Mouse (Mus musculus) embryonic facial prominence, embryonic 14.5 days (tissue): ENCODE data around the gene Pex12. TPM values are rescaled to one million over a fixed set of nuclear protein-coding genes. Genes with fewer than 3 reads are reported as not detected.

Experiments
- ATAC-seq: fragments of 200-750 bp; cut with Nextera tagmentation; 2 replicates; pipeline ENCODE4 v1.8.0; 2017; ENCODE audit warnings: low read depth, moderate number of reproducible peaks, moderate TSS enrichment
- DNase-seq: peaks from one replicate; pipeline ENCODE4 v3.0.0-alpha.2; 2015; ENCODE audit warnings: low spot score
- H3K27ac ChIP-seq: fragments of 300-500 bp; sonication (generic); replicated peaks from 2 replicates; pipeline ENCODE4 v1.5.1; 2014; ENCODE audit warnings: low read depth, mild to moderate bottlenecking, low read length, moderate library complexity
- H3K27me3 ChIP-seq: fragments of 300-500 bp; sonication (generic); replicated peaks from 2 replicates; pipeline ENCODE4 v1.6.1; 2014; ENCODE audit warnings: low read length; ENCODE audit not compliant: control insufficient read depth, insufficient read depth
- H3K36me3 ChIP-seq: fragments of 300-500 bp; sonication (generic); 2 replicates; pipeline ENCODE4 v1.6.1; 2014; ENCODE audit warnings: low read length, mixed read lengths; ENCODE audit not compliant: control insufficient read depth, insufficient read depth
- H3K4me1 ChIP-seq: fragments of 300-500 bp; sonication (generic); 2 replicates; pipeline ENCODE4 v1.6.1; 2014; ENCODE audit warnings: antibody characterized with exemption, low read length; ENCODE audit not compliant: control insufficient read depth, insufficient read depth
- H3K4me2 ChIP-seq: fragments of 300-500 bp; sonication (generic); 2 replicates; pipeline ENCODE4 v1.6.1; 2014; ENCODE audit warnings: low read depth, mild to moderate bottlenecking, low read length, moderate library complexity, mixed read lengths
- H3K4me3 ChIP-seq: fragments of 300-500 bp; sonication (generic); 2 replicates; pipeline ENCODE4 v1.5.1; 2014; ENCODE audit warnings: low read depth, mild to moderate bottlenecking, low read length
- H3K9ac ChIP-seq: fragments of 300-500 bp; sonication (generic); 2 replicates; pipeline ENCODE4 v1.6.1; 2014; ENCODE audit warnings: low read depth, mild to moderate bottlenecking, low read length, moderate library complexity, mixed read lengths
- H3K9me3 ChIP-seq: fragments of 300-500 bp; sonication (generic); 2 replicates; pipeline ENCODE4 v1.6.1; 2016; ENCODE audit warnings: low read length; ENCODE audit not compliant: control insufficient read depth
- WGBS: fragments of 180-500 bp; shearing (Covaris S2); extraction: QIAGEN DNeasy Blood & Tissue Kit; methylation state at CpG from one replicate; pipeline ENCODE4 v1.1.7; 2014; 5-methylcytosine and 5-hydroxymethylcytosine counted together
- polyA plus RNA-seq: library from polyadenylated mRNA; unstranded; fragments of >200 nt; fragmentation: Nextera tagmentation; extraction: Ambion mirVana; gene quantifications from 2 replicates; pipeline ENCODE4 v1.2.1, GENCODE M21; 2014

The Pex12 gene
- polyA plus RNA-seq, 1 experiment from 2014 or later = 14.5 TPM

DNA sequence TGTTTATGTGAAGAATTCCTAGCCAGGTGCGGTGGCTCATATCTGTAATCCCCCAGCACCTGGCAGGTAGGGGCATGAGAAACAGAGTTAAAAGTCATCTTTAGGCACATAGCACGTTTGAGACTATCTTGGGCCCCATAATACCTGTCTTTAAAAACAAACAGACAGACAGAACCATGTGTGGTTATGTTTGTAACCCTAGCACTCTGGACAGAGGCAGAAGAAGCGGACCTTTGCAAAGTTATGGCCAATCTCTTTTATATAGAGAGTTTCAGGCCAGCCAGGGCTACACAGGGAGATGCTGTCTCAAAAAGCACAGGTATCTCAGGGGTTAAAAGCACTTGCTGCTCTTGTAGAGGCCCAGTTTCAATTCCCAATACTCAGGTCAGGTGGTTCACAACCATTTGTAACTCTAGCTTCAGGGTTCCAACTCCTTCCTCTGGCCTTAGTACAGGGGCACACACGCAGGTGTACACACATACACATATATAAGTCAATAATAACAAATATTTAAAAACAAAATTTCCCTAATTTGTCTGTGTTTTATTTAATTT, 4.4 kb upstream of the Pex12 start:
- Histone ChIP-seq H3K4me1 (peaks cover 5% of the 10 kb centered on the region), H3K4me3 (no peak overlapping the region), H3K27me3 (no peaks in the 10 kb centered on the region), H3K27ac (no peak overlapping the region), H3K36me3 (peaks cover 12% of the 10 kb centered on the region), H3K4me2 (no peak overlapping the region), H3K9me3 (no peaks in the 10 kb centered on the region), H3K9ac (no peak overlapping the region)
- WGBS = 61% methylated on average over 4 of the region's 4 CpGs
- ATAC-seq (no peak), DNase-seq (no peak)

GRCm38 (mm10) chr11:83304485-83304884, 2.1 kb upstream of the Pex12 start:
- Histone ChIP-seq H3K27ac (no peak overlapping the region), H3K4me2 (no peak overlapping the region), H3K27me3 (no peaks in the 10 kb centered on the region), H3K4me3 (no peak overlapping the region), H3K9ac (no peak overlapping the region), H3K4me1 (peaks cover 5% of the 10 kb centered on the region), H3K36me3 (peaks cover 8% of the 10 kb centered on the region), H3K9me3 (no peaks in the 10 kb centered on the region)
- no peak for DNase-seq
- WGBS = 79% methylated on average over 2 of the region's 2 CpGs
- ATAC-seq = no peak

DNA sequence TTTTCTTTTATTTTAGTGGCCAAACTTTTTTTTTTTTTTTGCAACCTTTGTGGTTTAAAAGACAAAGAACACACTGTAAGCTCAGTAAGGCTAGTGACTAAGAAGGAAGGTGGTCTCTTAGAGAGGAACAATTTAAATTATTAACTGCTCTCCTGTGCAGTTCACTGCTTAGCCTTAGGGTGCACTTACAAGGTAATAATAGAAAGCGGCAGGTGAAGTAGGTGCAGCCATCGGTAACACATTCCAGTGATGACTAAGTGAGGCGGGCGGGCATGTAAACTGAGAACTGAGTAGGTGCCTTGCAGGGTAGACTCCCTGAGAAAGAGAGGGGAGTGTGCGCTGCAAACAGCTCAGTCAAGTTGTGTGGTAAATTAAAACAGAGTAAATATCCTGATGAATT, 1.4 kb upstream of the Pex12 start:
- H3K27me3 ChIP-seq = no peaks in the 10 kb centered on the region
- DNase-seq (peak; percentile 60), ATAC-seq (peak; percentile 8; the same call in 1 of the 2 replicates)
- H3K9ac ChIP-seq = peak overlapping the region; percentile 32; the same call in 1 of the 2 replicates
- no peaks in the 10 kb centered on the region for H3K9me3 ChIP-seq
- H3K4me3 ChIP-seq = peak overlapping the region; percentile 93
- H3K27ac ChIP-seq = no peak overlapping the region
- H3K4me1 ChIP-seq = peaks cover 5% of the 10 kb centered on the region
- peaks cover 5% of the 10 kb centered on the region; the same call in 1 of the 2 replicates for H3K36me3 ChIP-seq
- WGBS = 38% methylated on average over 5 of the region's 5 CpGs
- H3K4me2 ChIP-seq = peak overlapping the region; percentile 74

- peak overlapping the region; percentile 93 for H3K4me3 ChIP-seq
- H3K27ac ChIP-seq = peak overlapping the region; percentile 97
- 7% methylated on average over 10 of the region's 10 CpGs for WGBS
- no peaks in the 10 kb centered on the region for H3K9me3 ChIP-seq
- peaks cover 5% of the 10 kb centered on the region for H3K4me1 ChIP-seq
- DNase-seq (no peak), ATAC-seq (no peak)
- H3K27me3 ChIP-seq = no peaks in the 10 kb centered on the region
- peak overlapping the region; percentile 74 for H3K4me2 ChIP-seq
- peak overlapping the region; percentile 93 for H3K9ac ChIP-seq
- no peaks in the 10 kb centered on the region for H3K36me3 ChIP-seq
Measured at GRCm38 (mm10) chr11:83302124-83302523, 262 bp downstream of the Pex12 start.

- no peaks in the 10 kb centered on the region for H3K9me3 ChIP-seq
- H3K4me1 ChIP-seq = peaks cover 5% of the 10 kb centered on the region
- no peak for ATAC-seq
- 69% methylated on average over 2 of the region's 2 CpGs for WGBS
- DNase-seq = no peak
- no peaks in the 10 kb centered on the region for H3K27me3 ChIP-seq
- H3K36me3 ChIP-seq = peaks cover 3% of the 10 kb centered on the region
- H3K27ac ChIP-seq = no peak overlapping the region
- H3K4me3 ChIP-seq = no peak overlapping the region
- H3K4me2 ChIP-seq = 0 out of 2 replicates have a peak overlapping the region, but pooled peaks have one; percentile 74
- no peak overlapping the region for H3K9ac ChIP-seq
Measured at GRCm38 (mm10) chr11:83301431-83301831, 955 bp downstream of the Pex12 start.

GRCm38 (mm10) chr11:83299724-83300123, 2.7 kb downstream of the Pex12 start:
- H3K27ac ChIP-seq = no peak overlapping the region
- WGBS = 89% methylated on average over 9 of the region's 9 CpGs
- peaks cover 17% of the 10 kb centered on the region for H3K36me3 ChIP-seq
- H3K27me3 ChIP-seq = no peaks in the 10 kb centered on the region
- H3K9ac ChIP-seq = no peak overlapping the region
- no peak overlapping the region for H3K4me2 ChIP-seq
- no peak overlapping the region for H3K4me3 ChIP-seq
- no peaks in the 10 kb centered on the region for H3K9me3 ChIP-seq
- no peak for DNase-seq
- no peak for ATAC-seq
- H3K4me1 ChIP-seq = peaks cover 5% of the 10 kb centered on the region

DNA sequence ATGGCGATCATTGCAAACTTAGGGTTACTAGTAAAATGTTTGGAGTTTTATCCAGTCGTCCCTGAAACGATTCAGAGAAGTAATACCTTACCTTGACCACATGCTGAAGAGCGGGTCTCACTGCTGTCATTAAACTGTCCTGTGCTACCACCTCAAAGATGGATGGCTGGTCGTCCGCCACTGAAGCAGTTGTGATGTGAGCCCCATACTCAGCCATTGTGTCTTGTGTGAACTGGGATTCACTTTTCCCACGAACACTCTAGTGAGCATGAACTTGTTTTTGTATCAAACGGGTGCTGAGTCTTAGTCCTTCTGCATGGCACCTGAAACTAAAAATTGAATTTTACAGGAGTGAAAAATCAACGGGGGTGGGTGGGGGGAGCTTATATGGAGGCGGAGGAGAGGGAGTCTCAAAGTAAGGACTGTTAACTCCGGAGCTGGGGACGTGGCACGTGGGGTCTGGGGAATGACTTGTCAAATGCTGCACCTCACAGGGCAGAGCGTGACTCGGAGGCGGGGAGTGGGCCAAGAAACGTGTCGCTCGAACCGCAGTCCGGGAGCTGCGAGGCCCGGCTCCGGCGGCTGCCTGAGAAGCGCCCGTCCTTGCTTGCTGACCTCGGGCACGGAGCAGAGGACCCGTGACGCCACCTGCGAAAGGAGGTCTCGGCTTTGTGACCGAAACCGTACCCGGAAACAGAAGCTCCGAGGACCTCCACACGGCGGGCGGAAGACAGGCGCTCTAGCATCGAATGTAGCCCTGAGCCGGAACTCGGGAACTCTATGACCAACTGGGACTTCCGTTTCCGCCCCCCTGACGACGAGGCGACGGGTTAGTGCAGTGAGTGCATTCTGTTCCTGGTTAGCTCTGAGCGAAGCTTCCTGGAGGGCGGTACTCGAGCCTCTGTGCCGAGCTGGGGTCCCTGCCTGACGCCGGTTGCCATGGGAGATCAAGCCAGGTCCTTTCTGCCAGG, 3.9 kb downstream of the Pex12 start, which contains the start of gene Ap2b1:
Ap2b1 (plus strand) TSS at position 800 of the 971 bp plus-strand sequence.
- DNase-seq (peak; percentile 98), ATAC-seq (peak; percentile 95)
- Histone ChIP-seq H3K9ac (peak within 1 kb of the TSS; percentile 84), H3K4me2 (peak within 1 kb of the TSS; percentile 88), H3K36me3 (peaks cover 17% of the 10 kb centered on the region), H3K9me3 (no peaks in the 10 kb centered on the region), H3K27ac (peak within 1 kb of the TSS; percentile 87), H3K4me3 (peak within 1 kb of the TSS; percentile 81), H3K27me3 (no peaks in the 10 kb centered on the region), H3K4me1 (no peaks in the 10 kb centered on the region)
- 3% methylated on average over 47 of the region's 56 CpGs for WGBS

GRCm38 (mm10) chr11:83297816-83298215, 4.6 kb downstream of the Pex12 start:
- H3K36me3 ChIP-seq = peaks cover 17% of the 10 kb centered on the region
- H3K9ac ChIP-seq = no peak overlapping the region
- H3K9me3 ChIP-seq = no peaks in the 10 kb centered on the region
- H3K4me1 ChIP-seq = peaks cover 3% of the 10 kb centered on the region; the same call in 1 of the 2 replicates
- no peak for ATAC-seq
- H3K4me2 ChIP-seq = peak overlapping the region; percentile 88
- 83% methylated on average over 6 of the region's 6 CpGs for WGBS
- no peaks in the 10 kb centered on the region for H3K27me3 ChIP-seq
- H3K4me3 ChIP-seq = peak overlapping the region; percentile 81
- DNase-seq = no peak
- no peak overlapping the region for H3K27ac ChIP-seq
